Mouse (Mus musculus) adrenal gland, postnatal 25 days (tissue): ENCODE results near the gene Wnk2. TPM values are rescaled to one million over a fixed set of nuclear protein-coding genes. Genes with fewer than 3 reads are reported as not detected.
A peak's percentile ranks its signal among the peaks of the same experiment; 100 is the strongest.

Experiments used
- DNase-seq: peaks from one replicate; pipeline ENCODE4 v3.0.0; 2021; ENCODE audit warnings: mixed read lengths
- total RNA-seq: library from RNA; stranded (reverse); gene quantifications from 2 replicates; pipeline ENCODE4 v1.2.3, GENCODE M21; 2021

Gene Wnk2
- total RNA-seq, 1 experiment from 2014 or later, result 4.2 TPM

- no peak for DNase-seq
These were observed 105.4 kb downstream of the Wnk2 start for GRCm38 (mm10) chr13:49042371-49042770.

- DNase-seq, result no peak
These were observed 110.8 kb downstream of the Wnk2 start for GRCm38 (mm10) chr13:49036928-49037574.

- DNase-seq, result no peak
These were observed 111.4 kb downstream of the Wnk2 start for GRCm38 (mm10) chr13:49036436-49036835.

- DNase-seq, result no peak
These were observed 116.8 kb downstream of the Wnk2 start for GRCm38 (mm10) chr13:49031029-49031428.

- no peak for DNase-seq
These were observed 118.9 kb downstream of the Wnk2 start for GRCm38 (mm10) chr13:49028757-49029539.

GRCm38 (mm10) chr13:49027057-49027456 lies 120.8 kb downstream of the Wnk2 start:
- no peak for DNase-seq

GRCm38 (mm10) chr13:49025521-49025920 lies 122.3 kb downstream of the Wnk2 start:
- no peak for DNase-seq

GRCm38 (mm10) chr13:49024763-49025162 lies 123.1 kb downstream of the Wnk2 start:
- no peak for DNase-seq

- DNase-seq, result peak; percentile 55
These were observed 126.1 kb downstream of the Wnk2 start for GRCm38 (mm10) chr13:49021693-49022092.

- no peak for DNase-seq
These were observed 127.7 kb downstream of the Wnk2 start for GRCm38 (mm10) chr13:49020152-49020551.

- no peak for DNase-seq
These were observed 130.4 kb downstream of the Wnk2 start for GRCm38 (mm10) chr13:49017375-49017774.

GRCm38 (mm10) chr13:49016311-49016761 lies 131.5 kb downstream of the Wnk2 start:
- peak; percentile 62 for DNase-seq

- no peak for DNase-seq
These were observed 132.2 kb downstream of the Wnk2 start for GRCm38 (mm10) chr13:49015366-49016306.

GRCm38 (mm10) chr13:49013206-49013794 lies 134.5 kb downstream of the Wnk2 start:
- DNase-seq, result no peak

- peak; percentile 69 for DNase-seq
These were observed 146.1 kb downstream of the Wnk2 start for GRCm38 (mm10) chr13:49001691-49002090.

GRCm38 (mm10) chr13:48998591-48998990 lies 149.2 kb downstream of the Wnk2 start:
- DNase-seq, result peak; percentile 35

GRCm38 (mm10) chr13:48996731-48997130 lies 151.1 kb downstream of the Wnk2 start:
- DNase-seq, result no peak

GRCm38 (mm10) chr13:48994903-48995302 lies 152.9 kb downstream of the Wnk2 start:
- no peak for DNase-seq

GRCm38 (mm10) chr13:48992914-48993313 lies 154.9 kb downstream of the Wnk2 start:
- no peak for DNase-seq

GRCm38 (mm10) chr13:48990138-48990537 lies 157.7 kb downstream of the Wnk2 start:
- no peak for DNase-seq
